Mouse (Mus musculus): ENCODE data around the gene Sf3b3.

The Sf3b3 gene

DNA sequence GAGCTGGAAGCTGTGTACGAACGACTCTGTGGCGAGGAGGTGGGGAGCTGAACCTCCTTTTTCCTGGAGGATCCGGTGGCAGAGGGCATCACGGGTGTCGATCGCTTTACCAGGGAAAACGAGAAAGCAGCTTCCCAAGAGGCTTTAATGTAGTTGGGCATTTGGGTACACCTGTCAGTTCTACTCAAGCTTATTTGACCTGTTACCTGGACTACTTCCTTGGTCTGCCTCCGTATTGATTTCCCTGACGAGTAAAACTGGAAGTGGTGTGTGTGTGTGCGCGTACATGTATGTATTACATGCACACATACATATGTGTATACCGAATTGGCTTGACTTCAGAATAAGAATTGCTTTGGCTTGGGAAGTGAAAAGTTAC is 573 bp upstream of the Sf3b3 start:
- no peak for DNase-seq

GRCm38 (mm10) chr8:110845821-110846404 is 674 bp downstream of the Sf3b3 start:
- DNase-seq: no peak

DNA sequence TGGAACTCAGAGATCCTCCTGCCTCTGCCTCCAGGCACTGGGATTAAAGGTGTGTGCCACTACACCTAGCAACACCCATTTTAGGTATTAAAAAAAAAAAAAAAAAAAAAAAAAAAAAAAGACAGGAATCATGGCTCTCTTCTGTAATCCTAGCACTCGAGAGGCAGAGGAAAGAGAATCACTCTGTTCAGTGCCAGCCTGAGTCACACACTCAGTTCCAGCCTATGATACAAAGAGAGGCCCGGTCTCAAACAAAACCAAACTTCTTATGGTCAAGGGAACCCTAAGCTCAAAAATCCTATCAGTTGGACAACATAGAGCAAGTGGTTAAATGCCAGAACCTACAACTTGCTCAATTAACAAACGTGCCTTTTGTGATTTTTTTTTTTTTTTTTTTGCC is 1.6 kb downstream of the Sf3b3 start:
- DNase-seq: no peak

DNA sequence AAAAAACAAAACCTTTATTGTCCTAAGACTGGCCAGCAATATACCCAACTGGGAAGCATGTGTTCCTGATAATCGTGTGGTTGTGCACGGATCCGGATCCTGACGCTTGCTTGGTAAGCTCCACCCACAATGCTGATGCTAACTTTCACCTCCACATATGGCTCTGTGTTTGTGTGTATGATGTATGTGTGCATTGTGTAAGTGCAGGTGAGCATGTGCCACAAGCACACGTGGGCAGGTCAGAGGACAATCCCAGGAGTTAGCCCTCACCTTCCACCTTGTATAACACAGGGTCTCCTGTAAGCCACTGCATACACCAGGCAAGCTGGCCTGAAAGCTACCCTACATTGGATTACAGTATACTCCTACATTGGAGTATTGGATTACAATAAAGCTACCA is 3.4 kb downstream of the Sf3b3 start:
- DNase-seq: no peak

- DNase-seq: no peak
Observed at GRCm38 (mm10) chr8:110842012-110842574, 4.5 kb downstream of the Sf3b3 start.

DNA sequence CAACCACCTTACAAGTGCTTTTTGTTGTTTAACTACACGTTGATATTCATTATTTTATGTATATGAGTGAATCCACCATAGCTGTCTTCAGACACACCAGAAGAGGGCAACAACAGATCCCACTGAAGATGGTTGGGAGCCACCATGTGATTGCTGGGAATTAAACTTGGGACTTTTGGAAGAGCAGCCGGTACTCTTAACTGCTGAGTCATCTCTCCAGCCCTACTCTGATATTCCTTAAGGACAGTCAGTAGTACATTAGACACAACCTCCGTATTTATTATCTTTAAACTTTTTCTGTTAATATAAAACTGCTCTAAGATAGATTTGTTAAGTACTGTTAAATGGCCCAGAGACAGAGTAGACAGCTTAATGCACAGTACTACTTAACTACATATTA is 14.6 kb downstream of the Sf3b3 start:
- DNase-seq: no peak

DNA sequence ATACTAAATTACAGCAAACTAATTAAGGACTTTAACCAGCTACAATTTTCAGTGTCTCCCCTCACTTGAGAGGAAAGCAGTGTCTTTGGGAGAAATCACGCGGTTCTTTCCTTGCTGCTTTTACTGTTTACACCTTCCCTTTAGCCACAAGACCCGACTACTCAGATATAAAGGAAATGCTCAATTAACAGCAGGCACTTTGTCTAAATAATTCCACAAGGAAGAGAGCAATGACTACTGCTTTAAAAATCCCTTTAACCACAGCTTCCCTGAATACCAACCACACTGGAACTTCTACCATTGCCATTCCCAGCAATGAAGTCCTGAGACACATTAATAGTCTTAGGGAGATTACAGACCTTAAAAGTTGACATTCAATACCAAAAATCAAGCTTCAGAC is 18.1 kb downstream of the Sf3b3 start:
- DNase-seq: no peak

- DNase-seq: no peak
Observed at GRCm38 (mm10) chr8:110824861-110825260, 21.7 kb downstream of the Sf3b3 start.

- DNase-seq: no peak
Observed at GRCm38 (mm10) chr8:110821960-110822359, 24.6 kb downstream of the Sf3b3 start.

DNA sequence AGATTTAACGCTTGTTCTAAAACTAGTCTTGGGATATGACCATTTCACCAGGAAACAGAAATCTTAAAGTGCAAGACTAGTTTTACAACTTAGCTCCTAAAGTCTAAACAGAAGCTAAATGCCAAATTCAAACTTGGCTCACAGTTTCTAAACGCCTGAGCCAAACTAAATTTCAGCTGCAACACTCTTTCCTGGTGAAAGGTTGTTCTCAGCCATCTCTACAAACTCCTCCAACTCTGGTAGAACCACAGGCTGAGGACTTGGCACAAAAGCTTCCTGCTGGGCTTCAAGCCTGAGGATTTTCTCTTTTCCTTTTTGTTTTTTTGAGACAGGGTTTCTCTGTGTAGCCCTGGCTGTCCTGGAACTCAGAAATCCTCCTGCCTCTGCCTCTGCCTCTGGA is 26.3 kb downstream of the Sf3b3 start:
- DNase-seq: no peak

- no peak for DNase-seq
Observed at GRCm38 (mm10) chr8:110818593-110818992, 28.0 kb downstream of the Sf3b3 start.

GRCm38 (mm10) chr8:110816990-110817389 is 29.6 kb downstream of the Sf3b3 start:
- no peak for DNase-seq

- no peak for DNase-seq
Observed at GRCm38 (mm10) chr8:110815308-110815707, 31.3 kb downstream of the Sf3b3 start.

DNA sequence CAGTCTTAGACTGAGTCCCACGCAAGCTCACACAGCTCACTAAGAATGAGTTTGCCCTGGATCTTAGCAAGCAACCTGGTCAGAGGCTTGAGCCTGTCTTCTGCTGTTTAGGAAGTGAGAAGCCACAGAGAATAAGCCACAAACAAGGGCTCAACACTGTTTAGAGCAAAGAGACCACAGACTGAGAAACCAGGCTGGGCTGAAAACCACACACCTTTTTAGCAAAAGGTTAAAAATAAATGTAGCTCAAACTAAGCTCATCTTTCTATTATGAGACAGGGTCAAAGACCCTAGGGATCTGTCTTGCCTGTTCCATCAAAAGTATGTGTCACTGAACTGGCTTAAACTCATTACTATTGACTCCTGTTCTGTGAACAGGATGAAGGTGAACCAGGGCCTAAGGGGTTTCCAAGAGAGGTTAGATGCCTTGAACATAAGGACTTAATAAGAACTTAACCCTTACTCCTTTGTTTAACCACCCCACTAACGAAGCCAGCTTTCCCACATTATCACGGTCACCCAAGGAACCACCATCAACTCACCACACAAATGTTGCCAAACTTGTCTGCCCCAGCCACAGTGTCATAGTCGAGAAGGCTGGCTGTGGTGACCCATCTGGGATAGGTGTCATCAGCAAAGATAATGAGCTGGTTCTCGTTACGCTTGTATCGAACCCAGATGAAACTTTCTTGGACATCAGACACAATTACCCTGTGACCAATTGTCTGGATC is 33.3 kb downstream of the Sf3b3 start:
- DNase-seq: no peak

GRCm38 (mm10) chr8:110812349-110813080 is 34.1 kb downstream of the Sf3b3 start:
- no peak for DNase-seq

GRCm38 (mm10) chr8:110811793-110812192 is 34.8 kb downstream of the Sf3b3 start:
- no peak for DNase-seq

- no peak for DNase-seq
Observed at GRCm38 (mm10) chr8:110811116-110811515, 35.5 kb downstream of the Sf3b3 start.

DNA sequence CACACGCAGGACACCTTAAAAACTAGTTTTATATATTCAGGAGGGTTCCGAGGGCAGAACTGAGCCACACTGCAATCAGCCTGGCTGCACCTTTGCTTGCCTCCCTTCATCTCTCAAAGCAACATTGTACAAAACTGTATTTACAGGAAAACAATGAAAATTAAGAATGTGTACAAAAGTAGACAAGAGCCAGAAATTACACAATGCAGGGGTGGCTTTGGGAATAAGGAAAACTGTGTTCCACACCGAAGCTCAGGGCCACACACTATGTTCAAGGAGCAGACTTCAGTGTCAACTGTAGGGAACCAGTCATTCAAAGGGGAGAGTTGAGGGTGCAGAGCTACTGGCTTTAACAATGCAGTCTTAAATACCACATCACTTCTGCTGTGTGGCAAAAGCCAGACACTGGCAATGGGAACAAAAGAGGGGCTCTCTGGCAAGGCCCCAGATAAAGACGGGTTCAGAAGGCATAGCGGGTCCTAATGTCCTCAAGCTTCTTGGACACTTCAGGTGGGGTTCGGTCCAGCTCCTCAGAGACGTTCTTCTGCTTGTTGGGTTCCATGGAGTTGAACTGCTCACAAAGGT is 36.0 kb downstream of the Sf3b3 start:
- no peak for DNase-seq

DNA sequence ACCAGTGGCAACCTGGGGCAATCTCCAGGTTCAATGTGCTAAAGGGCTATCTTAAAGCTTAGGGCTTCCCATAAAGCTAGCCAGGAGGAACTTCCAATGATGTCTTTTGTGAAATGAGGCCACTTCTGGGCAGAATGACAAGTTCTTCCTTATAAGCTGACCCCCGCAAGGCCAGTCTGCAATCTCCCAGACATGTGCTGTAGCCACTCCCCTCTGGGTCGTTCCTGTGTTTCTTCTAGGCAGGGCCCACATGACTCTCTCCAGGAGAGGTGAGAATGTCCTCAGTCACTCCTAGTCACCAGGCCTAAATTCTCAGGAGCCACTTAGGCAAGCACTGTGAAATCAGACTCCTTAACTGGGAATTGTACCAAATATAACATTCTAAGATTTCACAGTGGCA is 36.8 kb downstream of the Sf3b3 start:
- no peak for DNase-seq

GRCm38 (mm10) chr8:110808495-110809472 is 37.8 kb downstream of the Sf3b3 start:
- no peak for DNase-seq

DNA sequence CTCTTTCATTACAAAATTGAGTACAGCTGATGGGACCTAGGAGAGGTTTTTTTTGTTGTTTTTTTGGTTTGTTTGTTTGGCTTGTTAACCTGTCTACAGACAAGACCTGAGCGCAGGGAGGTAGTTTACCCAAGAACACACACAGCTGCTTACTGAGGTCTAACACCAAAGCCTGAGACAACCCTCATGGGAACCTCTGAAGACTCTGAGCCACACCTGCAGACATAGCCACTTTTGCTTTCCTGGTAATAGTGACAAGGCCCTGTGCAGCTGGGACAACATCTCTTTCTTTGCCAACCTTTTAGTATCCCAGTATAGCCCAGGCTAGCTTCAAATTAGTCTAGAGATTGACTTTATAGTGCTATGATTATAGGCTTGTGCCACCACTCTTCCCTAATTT is 40.4 kb downstream of the Sf3b3 start:
- no peak for DNase-seq

- no peak for DNase-seq
Observed at GRCm38 (mm10) chr8:110805669-110806068, 40.9 kb downstream of the Sf3b3 start, which contains the start of gene Il34. Gene Il34, minus strand, starts transcription at chr8:110805924.

Data from cerebellum, postnatal 36 days (tissue).